Mouse (Mus musculus) spleen, embryonic (tissue): Measurements from ENCODE around the gene Gcnt1.

ENCODE experiments used
- CTCF ChIA-PET: fragments of 350-600 bp; sonication (Branson Sonifier 250); formaldehyde crosslinking; loops from one replicate; lab custom pipeline; 2022; lab: Charles Lee

The Gcnt1 gene

GRCm38 (mm10) chr19:17372701-17373100 is at the start of gene Gcnt1:
Gcnt1 (minus strand) TSS chr19:17372844.
- CTCF ChIA-PET, result no interaction called here

GRCm38 (mm10) chr19:17417855-17418254 is 45.2 kb upstream of the Gcnt1 start:
- CTCF ChIA-PET, result no interaction called here

GRCm38 (mm10) chr19:17412915-17413459 is 40.3 kb upstream of the Gcnt1 start:
- CTCF ChIA-PET, result no interaction called here

GRCm38 (mm10) chr19:17410465-17411065 is 37.9 kb upstream of the Gcnt1 start:
- CTCF ChIA-PET, result no interaction called here

GRCm38 (mm10) chr19:17409351-17409750 is 36.7 kb upstream of the Gcnt1 start:
- CTCF ChIA-PET, result interaction anchor here (0.7 kb wide), 1 partner anchor 108 kb away, joined by 4 read pairs; no protein-coding TSS in a partner anchor

- CTCF ChIA-PET, result interaction anchor here (0.7 kb wide), 1 partner anchor 109 kb away, joined by 4 read pairs; no protein-coding TSS in a partner anchor
These were observed 35.9 kb upstream of the Gcnt1 start for GRCm38 (mm10) chr19:17408591-17408990.

GRCm38 (mm10) chr19:17406823-17407222 is 34.2 kb upstream of the Gcnt1 start:
- CTCF ChIA-PET, result no interaction called here

GRCm38 (mm10) chr19:17403175-17403574 is 30.5 kb upstream of the Gcnt1 start:
- CTCF ChIA-PET, result no interaction called here

GRCm38 (mm10) chr19:17400571-17400970 is 27.9 kb upstream of the Gcnt1 start:
- CTCF ChIA-PET, result no interaction called here

- CTCF ChIA-PET, result no interaction called here
These were observed 27.3 kb upstream of the Gcnt1 start for GRCm38 (mm10) chr19:17399965-17400364.

GRCm38 (mm10) chr19:17397922-17398321 is 25.3 kb upstream of the Gcnt1 start:
- CTCF ChIA-PET, result no interaction called here

GRCm38 (mm10) chr19:17396802-17397201 is 24.2 kb upstream of the Gcnt1 start:
- CTCF ChIA-PET, result interaction anchor here (0.6 kb wide), 1 partner anchor 171 kb away, joined by 3 read pairs; no protein-coding TSS in a partner anchor

GRCm38 (mm10) chr19:17393841-17394591 is 21.4 kb upstream of the Gcnt1 start, which contains the start of gene Rfk:
Rfk (plus strand) TSS chr19:17394043.
- CTCF ChIA-PET, result no interaction called here

- CTCF ChIA-PET, result no interaction called here
These were observed 20.2 kb upstream of the Gcnt1 start for GRCm38 (mm10) chr19:17392866-17393265.

- CTCF ChIA-PET, result interaction anchor here (0.6 to 1.1 kb wide), 2 partner anchors 123 to 225 kb away, joined by 3 to 6 read pairs; no protein-coding TSS in a partner anchor
These were observed 15.8 kb upstream of the Gcnt1 start for GRCm38 (mm10) chr19:17388404-17388803.

GRCm38 (mm10) chr19:17386424-17386823 is 13.8 kb upstream of the Gcnt1 start:
- CTCF ChIA-PET, result no interaction called here

GRCm38 (mm10) chr19:17385426-17385825 is 12.8 kb upstream of the Gcnt1 start:
- CTCF ChIA-PET, result no interaction called here

- CTCF ChIA-PET, result no interaction called here
These were observed 12.4 kb upstream of the Gcnt1 start for GRCm38 (mm10) chr19:17385022-17385421.

- CTCF ChIA-PET, result no interaction called here
These were observed 10.3 kb upstream of the Gcnt1 start for GRCm38 (mm10) chr19:17382807-17383397.

- CTCF ChIA-PET, result no interaction called here
These were observed 7.9 kb upstream of the Gcnt1 start for GRCm38 (mm10) chr19:17380549-17380948.

- CTCF ChIA-PET, result no interaction called here
These were observed 6.2 kb upstream of the Gcnt1 start for GRCm38 (mm10) chr19:17378845-17379244.

- CTCF ChIA-PET, result no interaction called here
These were observed 3.1 kb downstream of the Gcnt1 start for GRCm38 (mm10) chr19:17369581-17369980.
